Mouse (Mus musculus): ENCODE data around the gene Arvcf.

GRCm38 (mm10) chr16:18378489-18378888, 30.5 kb downstream of the Arvcf start:
- TF ChIP-seq HCFC1 (IDR thresholded peaks at IDR 0.05; ENCODE audit: low read depth, low read length) (no peak), CTCF (IDR thresholded peaks at IDR 0.05 in 2 of 3, conservative IDR thresholded peaks at IDR 0.05 in 1 of 3; ENCODE audit: control insufficient read depth in 1 of 3, insufficient read depth in 1 of 3, low read depth in 2 of 3, low read length in 3 of 3, poor library complexity in 1 of 3, severe bottlenecking in 1 of 3) (no peak), ZNF384 (IDR thresholded peaks at IDR 0.05; ENCODE audit: low read depth, low read length) (no peak), KAT2A (conservative IDR thresholded peaks at IDR 0.05; ENCODE audit: low read depth, low read length) (no peak), POLR2A (IDR thresholded peaks at IDR 0.05; ENCODE audit: control insufficient read depth in 1 of 2, insufficient read depth in 1 of 2, low read depth in 1 of 2, low read length in 2 of 2, poor library complexity in 1 of 2) (no peak), NRF1 (IDR thresholded peaks at IDR 0.05; ENCODE audit: insufficient read depth, low read depth, low read length, poor library complexity, severe bottlenecking) (no peak), ZMIZ1 (IDR thresholded peaks at IDR 0.05; ENCODE audit: low read depth, low read length) (no peak), MXI1 (IDR thresholded peaks at IDR 0.05; ENCODE audit: low read depth, low read length) (no peak), USF1 (IDR thresholded peaks at IDR 0.05; ENCODE audit: low read depth, low read length) (no peak), TCF12 (IDR thresholded peaks at IDR 0.05; ENCODE audit: low read depth, low read length) (no peak), GATA1 (IDR thresholded peaks at IDR 0.05; ENCODE audit: low read depth, low read length) (no peak), RCOR1 (IDR thresholded peaks at IDR 0.05; ENCODE audit: low read depth, low read length) (no peak), MAZ (IDR thresholded peaks at IDR 0.05; ENCODE audit: low read depth, low read length) (no peak), POLR2AphosphoS5 (IDR thresholded peaks at IDR 0.05; ENCODE audit: borderline replicate concordance, low read depth, low read length) (no peak)

All from MEL (cell line).